Mouse (Mus musculus) embryonic facial prominence, embryonic 11.5 days (tissue): ENCODE measurements around the gene Pigv. TPM values are rescaled to one million over a fixed set of nuclear protein-coding genes. Genes with fewer than 3 reads are reported as not detected.

ENCODE experiments used
- ATAC-seq: fragments of 200-750 bp; cut with Nextera tagmentation; replicated peaks from 2 replicates; pipeline ENCODE4 v1.8.0; 2017; ENCODE audit warnings: low read depth; ENCODE audit not compliant: insufficient number of reproducible peaks, low FRiP score, low TSS enrichment
- DNase-seq: peaks from one replicate; pipeline ENCODE4 v3.0.0-alpha.2; 2015; ENCODE audit warnings: low spot score
- H3K27ac ChIP-seq: fragments of 300-500 bp; sonication (generic); replicated peaks from 2 replicates; pipeline ENCODE4 v1.5.1; 2014; ENCODE audit warnings: mild to moderate bottlenecking, low read depth, low read length, control low read depth
- H3K27me3 ChIP-seq: fragments of 300-500 bp; sonication (generic); 2 replicates; pipeline ENCODE4 v1.6.1; 2014; ENCODE audit warnings: mild to moderate bottlenecking, low read length, moderate library complexity, mixed read lengths; ENCODE audit not compliant: control insufficient read depth, insufficient read depth
- H3K36me3 ChIP-seq: fragments of 300-500 bp; sonication (generic); replicated peaks from 2 replicates; pipeline ENCODE4 v1.6.1; 2014; ENCODE audit warnings: low read depth, mild to moderate bottlenecking, low read length, moderate library complexity, mixed read lengths; ENCODE audit not compliant: control insufficient read depth, insufficient read depth
- H3K4me1 ChIP-seq: fragments of 300-500 bp; sonication (generic); 2 replicates; pipeline ENCODE4 v1.6.1; 2014; ENCODE audit warnings: low read length, mixed read lengths; ENCODE audit not compliant: control insufficient read depth, insufficient read depth
- H3K4me2 ChIP-seq: fragments of 300-500 bp; sonication (generic); 2 replicates; pipeline ENCODE4 v1.6.1; 2014; ENCODE audit warnings: low read depth, mild to moderate bottlenecking, control low read depth, low read length, moderate library complexity
- H3K4me3 ChIP-seq: fragments of 300-500 bp; sonication (generic); 2 replicates; pipeline ENCODE4 v1.5.1; 2014; ENCODE audit warnings: low read depth, low read length, control low read depth
- H3K9ac ChIP-seq: fragments of 300-500 bp; sonication (generic); replicated peaks from 2 replicates; pipeline ENCODE4 v1.6.1; 2014; ENCODE audit warnings: mild to moderate bottlenecking, control low read depth, low read length
- H3K9me3 ChIP-seq: fragments of 300-500 bp; sonication (generic); replicated peaks from 2 replicates; pipeline ENCODE4 v1.6.1; 2016; ENCODE audit warnings: mild to moderate bottlenecking, low read length, inconsistent platforms, mixed read lengths; ENCODE audit not compliant: control insufficient read depth
- WGBS: fragments of 180-500 bp; shearing (Covaris S2); extraction: QIAGEN DNeasy Blood & Tissue Kit; methylation state at CpG from one replicate; pipeline ENCODE4 v1.1.7; 2014; 5-methylcytosine and 5-hydroxymethylcytosine counted together
- polyA plus RNA-seq: library from polyadenylated mRNA; unstranded; fragments of >200 nt; fragmentation: Nextera tagmentation; extraction: Ambion mirVana; gene quantifications from 2 replicates; pipeline ENCODE4 v1.2.1, GENCODE M21; 2014

The Pigv gene
- polyA plus RNA-seq, 1 experiment from 2014 or later, result 9.9 TPM

DNA sequence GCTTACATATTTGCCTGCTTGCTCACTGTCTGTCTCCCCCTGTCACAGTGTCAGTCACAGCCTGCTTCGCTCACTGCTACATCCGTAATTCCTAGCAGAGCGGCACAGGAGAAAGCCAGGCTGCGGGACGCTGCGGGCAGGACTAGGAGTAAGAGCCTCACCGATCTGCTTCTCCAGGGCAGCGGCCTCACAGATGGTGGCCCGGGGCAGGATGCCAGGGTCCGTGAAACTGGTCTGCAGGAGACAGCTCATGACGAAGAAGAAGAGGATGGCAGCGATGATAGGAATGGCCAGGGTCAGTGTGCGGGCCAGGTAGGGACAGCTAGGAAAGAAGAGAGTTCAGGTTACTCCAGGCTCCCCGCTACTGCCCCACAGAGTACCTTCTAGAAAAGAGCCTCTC is 45.4 kb downstream of the Pigv start:
- Histone ChIP-seq H3K4me1 (no peaks in the 10 kb centered on the region), H3K4me3 (no peak overlapping the region), H3K4me2 (no peak overlapping the region), H3K27ac (no peak overlapping the region), H3K36me3 (no peaks in the 10 kb centered on the region), H3K27me3 (no peaks in the 10 kb centered on the region), H3K9ac (no peak overlapping the region), H3K9me3 (no peaks in the 10 kb centered on the region)
- no peak for ATAC-seq
- WGBS, result 89% methylated on average over 14 of the region's 14 CpGs
- no peak for DNase-seq

DNA sequence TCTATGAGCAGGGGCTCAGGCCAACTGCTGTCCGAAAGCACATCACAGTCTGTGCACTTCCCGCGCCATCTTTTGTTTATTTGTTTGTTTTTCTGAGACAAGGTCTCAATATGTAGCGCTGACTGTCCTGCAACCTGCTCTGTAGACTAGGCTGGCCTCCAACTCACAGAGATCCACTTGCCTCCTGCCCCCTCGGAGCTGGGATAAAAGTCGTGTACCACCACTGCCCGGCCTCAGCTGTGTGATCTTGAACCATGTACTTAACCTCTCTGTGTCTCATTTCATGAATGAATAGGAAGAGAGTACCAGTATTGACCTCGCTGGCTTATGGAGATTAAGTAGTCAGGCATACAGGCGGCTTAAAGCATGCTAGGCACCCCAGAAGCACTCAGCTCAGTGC is 45.8 kb downstream of the Pigv start:
- Histone ChIP-seq H3K4me1 (no peaks in the 10 kb centered on the region), H3K4me3 (no peak overlapping the region), H3K27me3 (no peaks in the 10 kb centered on the region), H3K27ac (no peak overlapping the region), H3K9ac (no peak overlapping the region), H3K9me3 (no peaks in the 10 kb centered on the region), H3K4me2 (no peak overlapping the region), H3K36me3 (no peaks in the 10 kb centered on the region)
- ATAC-seq (no peak), DNase-seq (no peak)
- WGBS, result 82% methylated on average over 9 of the region's 9 CpGs

DNA sequence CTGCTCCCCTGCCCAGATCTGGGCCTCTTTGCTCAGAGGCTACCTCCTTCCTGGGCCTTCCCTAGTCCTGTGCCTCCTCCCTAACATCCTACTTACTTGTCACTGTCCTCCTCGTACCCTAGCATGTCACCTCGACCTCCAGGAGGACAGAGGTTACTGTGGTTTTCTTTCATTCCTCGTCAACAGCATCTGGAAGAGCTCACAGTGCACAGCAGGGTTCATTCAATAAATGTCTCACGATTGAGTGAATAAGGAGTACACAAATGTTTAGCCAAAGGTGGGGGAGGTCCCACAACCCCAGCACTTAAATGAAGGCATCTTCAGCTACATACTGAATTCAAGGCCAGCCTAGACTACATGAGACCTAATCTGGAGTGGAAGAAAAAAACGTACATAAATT is 46.2 kb downstream of the Pigv start:
- Histone ChIP-seq H3K27ac (no peak overlapping the region), H3K4me2 (no peak overlapping the region), H3K4me3 (no peak overlapping the region), H3K36me3 (no peaks in the 10 kb centered on the region), H3K4me1 (no peaks in the 10 kb centered on the region), H3K9ac (no peak overlapping the region), H3K9me3 (no peaks in the 10 kb centered on the region), H3K27me3 (no peaks in the 10 kb centered on the region)
- no peak for ATAC-seq
- no peak for DNase-seq
- 49% methylated on average over 5 of the region's 5 CpGs for WGBS

DNA sequence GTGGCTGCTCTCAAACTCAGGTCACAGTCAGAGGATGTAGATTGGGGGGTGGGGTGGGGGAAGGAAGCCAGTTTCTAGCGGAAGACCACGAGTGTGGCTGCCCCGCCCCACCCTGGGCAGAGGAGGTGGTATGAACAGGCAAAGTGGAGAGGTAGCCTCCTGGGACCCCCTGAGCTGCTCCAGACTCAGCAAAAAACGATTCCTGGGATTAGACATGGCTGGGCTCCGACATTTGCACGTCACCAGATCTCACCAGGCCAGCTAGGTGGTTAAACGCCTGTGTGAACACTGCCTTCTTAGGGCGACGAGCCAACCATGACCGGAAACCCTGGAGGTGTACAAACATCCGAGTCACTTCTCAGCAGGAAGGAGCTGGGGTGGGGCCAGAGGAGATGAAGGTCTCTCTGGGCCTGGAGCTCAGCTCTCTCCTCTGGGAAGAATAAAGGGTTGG is 46.8 kb downstream of the Pigv start:
- no peak overlapping the region for H3K27ac ChIP-seq
- H3K4me1 ChIP-seq, result no peaks in the 10 kb centered on the region
- no peaks in the 10 kb centered on the region for H3K36me3 ChIP-seq
- WGBS, result 49% methylated on average over 11 of the region's 11 CpGs
- H3K4me2 ChIP-seq, result no peak overlapping the region
- no peak overlapping the region for H3K4me3 ChIP-seq
- DNase-seq (no peak), ATAC-seq (no peak)
- H3K9me3 ChIP-seq, result no peaks in the 10 kb centered on the region
- H3K9ac ChIP-seq, result no peak overlapping the region
- no peaks in the 10 kb centered on the region for H3K27me3 ChIP-seq

DNA sequence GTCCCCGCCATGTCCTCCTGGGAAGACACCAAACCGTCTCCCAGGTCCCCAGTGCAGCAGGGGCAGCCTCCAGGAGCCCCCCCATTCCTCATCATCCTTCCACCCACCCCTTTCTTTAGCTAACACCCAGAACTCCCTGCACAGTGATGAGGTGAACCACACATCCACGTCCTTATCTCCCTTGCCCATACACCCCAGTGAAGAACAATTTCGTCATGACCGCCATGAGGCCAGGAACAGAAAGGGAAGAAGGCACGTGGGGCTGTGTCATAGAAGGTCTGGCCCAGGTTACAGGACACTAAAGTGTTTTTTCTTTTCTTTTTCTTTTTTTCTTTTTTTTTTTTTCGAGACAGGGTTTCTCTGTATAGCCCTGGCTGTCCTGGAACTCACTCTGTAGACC is 47.6 kb downstream of the Pigv start:
- Histone ChIP-seq H3K4me2 (no peak overlapping the region), H3K9me3 (no peaks in the 10 kb centered on the region), H3K4me3 (no peak overlapping the region), H3K27me3 (no peaks in the 10 kb centered on the region), H3K27ac (no peak overlapping the region), H3K36me3 (no peaks in the 10 kb centered on the region), H3K9ac (no peak overlapping the region), H3K4me1 (no peaks in the 10 kb centered on the region)
- DNase-seq (no peak), ATAC-seq (no peak)
- 93% methylated on average over 7 of the region's 7 CpGs for WGBS

DNA sequence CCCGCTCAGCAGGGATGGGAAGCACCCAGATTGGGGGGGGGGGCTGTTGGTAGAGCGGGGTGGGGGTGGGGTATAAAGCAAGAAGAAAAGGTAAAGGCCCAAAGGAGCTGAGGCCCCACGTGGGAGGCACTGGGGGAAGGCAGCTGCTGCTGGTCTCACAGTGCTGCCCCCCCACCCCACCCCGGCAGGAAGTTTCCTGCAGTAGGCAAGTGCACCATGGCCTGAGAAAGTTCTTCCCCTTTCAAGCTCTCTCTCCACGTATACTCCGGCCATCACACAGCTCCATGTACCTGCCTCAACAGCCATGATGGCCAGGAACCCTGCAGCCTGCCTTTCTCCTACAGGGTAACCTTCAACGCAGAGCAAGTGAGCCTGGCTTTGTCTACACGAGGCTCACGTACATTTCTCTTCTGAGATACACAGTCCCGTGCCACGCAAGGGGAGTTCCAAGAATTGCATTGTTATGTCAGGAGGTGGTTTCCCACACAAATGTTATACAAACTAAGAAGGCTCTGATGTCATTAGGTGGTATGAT is 50.2 kb downstream of the Pigv start:
- no peak for ATAC-seq
- no peaks in the 10 kb centered on the region for H3K36me3 ChIP-seq

DNA sequence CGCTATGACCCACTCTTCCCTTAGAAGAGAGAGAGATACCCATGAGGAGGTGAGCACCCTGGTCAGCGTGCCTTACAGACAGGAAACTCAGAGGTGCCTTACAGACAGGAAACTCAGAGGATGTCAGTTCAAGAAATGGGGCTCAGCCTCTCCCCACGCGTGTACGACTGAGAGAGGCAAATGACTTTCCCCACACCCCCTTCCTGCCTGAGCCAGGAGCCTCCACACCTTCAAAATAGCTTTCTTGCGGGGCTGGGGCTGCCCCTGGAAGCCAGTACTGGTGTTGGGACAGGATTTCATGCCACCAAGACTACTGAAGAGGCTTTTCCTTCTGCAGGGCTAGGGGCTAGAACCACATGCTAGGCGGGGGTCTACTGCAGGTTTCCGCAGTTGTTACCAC is 51.8 kb downstream of the Pigv start:
- ATAC-seq (no peak), DNase-seq (no peak)
- H3K4me2 ChIP-seq, result no peak overlapping the region
- H3K9ac ChIP-seq, result no peak overlapping the region
- 83% methylated on average over 8 of the region's 8 CpGs for WGBS
- H3K27ac ChIP-seq, result no peak overlapping the region
- no peaks in the 10 kb centered on the region for H3K27me3 ChIP-seq
- no peaks in the 10 kb centered on the region for H3K4me1 ChIP-seq
- H3K4me3 ChIP-seq, result no peak overlapping the region
- H3K9me3 ChIP-seq, result no peaks in the 10 kb centered on the region
- no peaks in the 10 kb centered on the region for H3K36me3 ChIP-seq

More for the DNA sequence above, 50.2 kb downstream of the Pigv start:
- Histone ChIP-seq H3K4me2 (no peak overlapping the region), H3K4me1 (no peaks in the 10 kb centered on the region), H3K9ac (no peak overlapping the region), H3K4me3 (no peak overlapping the region), H3K27me3 (no peaks in the 10 kb centered on the region), H3K27ac (no peak overlapping the region), H3K9me3 (no peaks in the 10 kb centered on the region)
- 82% methylated on average over 11 of the region's 11 CpGs for WGBS
- DNase-seq, result no peak

DNA sequence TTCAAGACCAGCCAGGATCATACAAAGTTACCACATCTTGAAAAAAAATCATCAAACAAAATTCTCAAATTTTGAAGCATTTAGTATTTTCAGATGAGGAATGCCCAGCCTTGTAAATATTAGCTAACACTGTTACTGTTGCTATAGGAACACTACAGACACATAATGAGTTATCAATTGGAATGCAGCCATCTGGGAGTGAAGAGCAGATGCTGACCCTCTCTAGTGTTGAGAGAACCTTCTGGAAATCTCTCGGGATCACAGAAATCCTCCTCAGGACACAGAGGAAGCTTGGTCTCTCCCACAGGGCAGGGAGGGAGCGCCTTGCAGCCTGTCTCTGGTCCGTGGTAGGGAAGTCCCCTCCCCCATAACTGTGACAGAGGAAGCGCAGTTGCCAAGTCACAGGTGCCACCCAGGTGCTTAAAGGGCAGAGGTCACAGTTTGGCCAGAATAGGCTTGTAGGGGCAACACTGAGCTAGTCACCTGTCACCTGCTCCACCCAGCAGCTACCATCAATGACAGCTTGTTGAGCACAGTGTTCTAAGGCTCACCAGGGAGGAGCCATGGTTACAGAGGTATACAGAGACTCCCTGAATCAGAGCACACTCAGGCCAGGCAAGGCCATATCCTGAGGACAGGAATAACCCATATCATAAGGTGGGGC is 52.8 kb downstream of the Pigv start:
- ATAC-seq (no peak), DNase-seq (no peak)
- Histone ChIP-seq H3K9ac (no peak overlapping the region), H3K4me2 (no peak overlapping the region), H3K27me3 (no peaks in the 10 kb centered on the region), H3K4me3 (no peak overlapping the region), H3K9me3 (no peaks in the 10 kb centered on the region), H3K27ac (no peak overlapping the region), H3K4me1 (no peaks in the 10 kb centered on the region), H3K36me3 (no peaks in the 10 kb centered on the region; the same call in 1 of the 2 replicates)
- WGBS, result 53% methylated on average over 4 of the region's 4 CpGs
